Mouse (Mus musculus) stomach, postnatal 0 days (tissue): Measurements from ENCODE around the gene Itga8. TPM values are rescaled to one million over a fixed set of nuclear protein-coding genes. Genes with fewer than 3 reads are reported as not detected.

Experiments used
- ATAC-seq: fragments of 200-750 bp; cut with Nextera tagmentation; 2 replicates; pipeline ENCODE4 v1.8.0; 2017; ENCODE audit not compliant: low FRiP score, low TSS enrichment
- DNase-seq: peaks from one replicate; pipeline ENCODE4 v3.0.0-alpha.2; 2016; ENCODE audit warnings: low spot score
- H3K27ac ChIP-seq: fragments of 300-500 bp; sonication (generic); replicated peaks from 2 replicates; pipeline ENCODE4 v1.5.1; 2014; ENCODE audit warnings: mild to moderate bottlenecking, control low read depth
- H3K27me3 ChIP-seq: fragments of 300-500 bp; sonication (generic); 2 replicates; pipeline ENCODE4 v1.6.1; 2014; ENCODE audit warnings: low read length; ENCODE audit not compliant: control insufficient read depth, insufficient read depth
- H3K36me3 ChIP-seq: fragments of 300-500 bp; sonication (generic); 2 replicates; pipeline ENCODE4 v1.6.1; 2014; ENCODE audit warnings: low read length, mixed read lengths; ENCODE audit not compliant: control insufficient read depth, insufficient read depth
- H3K4me1 ChIP-seq: fragments of 300-500 bp; sonication (generic); replicated peaks from 2 replicates; pipeline ENCODE4 v1.6.1; 2014; ENCODE audit warnings: antibody characterized with exemption; ENCODE audit not compliant: control insufficient read depth, insufficient read depth
- H3K4me2 ChIP-seq: fragments of 300-500 bp; sonication (generic); replicated peaks from 2 replicates; pipeline ENCODE4 v1.6.1; 2014; ENCODE audit warnings: low read depth, mild to moderate bottlenecking, control low read depth, moderate library complexity
- H3K4me3 ChIP-seq: fragments of 300-500 bp; sonication (generic); 2 replicates; pipeline ENCODE4 v1.5.1; 2014; ENCODE audit warnings: low read depth, low read length, control low read depth
- H3K9ac ChIP-seq: fragments of 300-500 bp; sonication (generic); 2 replicates; pipeline ENCODE4 v1.6.1; 2014; ENCODE audit warnings: mild to moderate bottlenecking, low read length, control low read depth, mixed read lengths
- H3K9me3 ChIP-seq: fragments of 300-500 bp; sonication (generic); 2 replicates; pipeline ENCODE4 v1.6.1; 2016; ENCODE audit warnings: low read length; ENCODE audit not compliant: control insufficient read depth
- CTCF ChIP-seq: IDR thresholded peaks from 2 replicates; pipeline ENCODE4 v1.5.1; 2016; ENCODE audit warnings: antibody characterized with exemption, low read depth, mild to moderate bottlenecking, moderate library complexity
- EP300 ChIP-seq: optimal IDR thresholded peaks from 2 replicates; pipeline ENCODE3; 2016; ENCODE audit warnings: antibody characterized with exemption
- WGBS: fragments of 180-500 bp; shearing (Covaris S2); extraction: QIAGEN DNeasy Blood & Tissue Kit; methylation state at CpG from one replicate; pipeline ENCODE4 v1.1.7; 2014; 5-methylcytosine and 5-hydroxymethylcytosine counted together
- polyA plus RNA-seq: library from polyadenylated mRNA; unstranded; fragments of >200 nt; fragmentation: Nextera tagmentation; extraction: Ambion mirVana; gene quantifications from 2 replicates; pipeline ENCODE4 v1.2.1, GENCODE M21; 2015

Itga8 gene
- polyA plus RNA-seq, 1 experiment from 2014 or later: 7.7 TPM

DNA sequence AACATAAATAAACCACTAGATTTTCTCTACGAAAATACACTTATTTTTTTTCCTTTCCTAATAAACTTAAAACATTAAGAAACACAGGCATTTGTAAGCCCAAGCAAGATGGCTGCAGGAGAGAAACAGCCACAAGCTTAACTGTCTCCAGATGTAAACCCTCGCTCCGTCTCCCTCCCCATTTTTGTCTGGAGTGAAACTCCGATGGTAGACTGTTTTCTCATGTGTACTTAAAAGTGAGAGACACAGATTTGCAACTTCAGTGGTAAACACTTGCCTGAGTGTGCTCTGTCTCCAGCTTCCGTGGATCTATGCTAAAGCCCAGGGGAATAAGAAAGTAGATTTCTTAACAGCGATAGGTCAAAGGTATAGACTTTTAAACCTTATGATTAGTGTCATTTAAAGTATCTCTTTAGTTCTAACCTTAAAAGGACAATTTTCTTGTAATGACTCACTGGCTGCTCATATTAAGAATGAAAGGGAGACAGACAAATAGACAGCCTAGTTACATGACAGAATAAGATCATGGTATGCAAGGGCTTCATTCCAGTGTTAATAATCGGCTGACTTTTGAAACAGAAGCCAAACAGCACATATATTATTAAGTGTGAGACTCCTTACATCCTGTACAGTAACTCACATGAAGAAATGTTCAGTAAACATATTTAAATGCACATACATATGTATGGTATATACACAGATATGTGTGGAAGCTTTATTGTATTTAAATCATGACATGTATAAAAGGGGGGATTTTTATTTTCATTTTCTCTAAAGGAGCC lies 209.3 kb downstream of the Itga8 start:
- Histone ChIP-seq H3K9me3 (no peaks in the 10 kb centered on the region), H3K9ac (no peak overlapping the region), H3K36me3 (no peaks in the 10 kb centered on the region), H3K27ac (no peak overlapping the region), H3K4me3 (no peak overlapping the region), H3K4me1 (no peaks in the 10 kb centered on the region), H3K4me2 (no peak overlapping the region), H3K27me3 (no peaks in the 10 kb centered on the region)
- 49% methylated on average over 7 of the region's 7 CpGs for WGBS
- ATAC-seq: no peak
- no peak for DNase-seq
- TF ChIP-seq EP300: no peak
- TF ChIP-seq CTCF: no peak

DNA sequence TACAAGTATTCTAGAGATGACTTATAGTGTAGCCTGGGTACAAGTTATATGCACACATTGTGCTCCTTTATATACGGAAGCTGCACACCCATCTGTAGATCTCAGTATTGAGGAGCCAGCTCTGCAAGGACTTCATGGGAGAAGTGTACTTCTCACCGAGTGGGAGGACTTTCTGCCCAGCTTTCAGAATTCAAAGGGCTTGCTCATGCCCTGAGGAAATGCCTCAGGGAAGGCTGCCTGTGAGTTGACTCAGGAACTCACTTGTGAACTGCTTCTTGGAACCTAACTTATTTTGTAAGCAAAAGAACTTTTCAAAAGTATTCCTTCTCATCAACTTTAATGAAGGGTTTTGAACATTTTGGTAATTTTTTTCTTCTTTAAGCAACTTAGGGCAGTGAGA lies 210.7 kb downstream of the Itga8 start:
- H3K4me2 ChIP-seq: no peak overlapping the region
- H3K4me3 ChIP-seq: no peak overlapping the region
- WGBS: 81% methylated on average over 2 of the region's 2 CpGs
- ATAC-seq (no peak), DNase-seq (no peak)
- no peaks in the 10 kb centered on the region for H3K4me1 ChIP-seq
- TF ChIP-seq EP300: no peak
- no peak for TF ChIP-seq CTCF
- no peak overlapping the region for H3K9ac ChIP-seq
- H3K36me3 ChIP-seq: no peaks in the 10 kb centered on the region
- no peaks in the 10 kb centered on the region for H3K9me3 ChIP-seq
- H3K27me3 ChIP-seq: no peaks in the 10 kb centered on the region
- no peak overlapping the region for H3K27ac ChIP-seq

DNA sequence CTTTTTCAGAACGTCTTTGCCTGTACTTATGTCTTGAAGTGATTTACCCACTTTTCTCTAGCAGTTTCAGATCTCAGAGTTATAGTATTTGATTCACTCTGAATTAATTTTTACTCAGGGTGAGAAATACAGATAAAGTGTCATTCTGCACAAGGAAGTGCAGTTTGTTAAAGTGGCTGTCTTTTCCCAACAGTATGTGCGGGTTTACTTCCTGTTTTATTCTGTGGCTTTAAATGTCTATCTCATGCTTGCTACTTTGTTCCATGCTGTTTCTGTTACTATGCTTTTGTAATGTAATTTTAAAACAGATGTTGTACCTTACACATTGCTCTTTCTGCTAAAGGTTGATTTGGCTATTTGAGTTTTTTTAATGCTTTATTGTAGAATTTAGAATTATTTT lies 216.2 kb downstream of the Itga8 start:
- no peaks in the 10 kb centered on the region for H3K4me1 ChIP-seq
- no peaks in the 10 kb centered on the region for H3K27me3 ChIP-seq
- ATAC-seq (no peak), DNase-seq (no peak)
- H3K4me3 ChIP-seq: no peak overlapping the region
- H3K4me2 ChIP-seq: no peak overlapping the region
- no peak for TF ChIP-seq CTCF
- no peak for TF ChIP-seq EP300
- no peak overlapping the region for H3K27ac ChIP-seq
- H3K9ac ChIP-seq: no peak overlapping the region
- WGBS: 72% methylated on average over 2 of the region's 2 CpGs
- H3K36me3 ChIP-seq: no peaks in the 10 kb centered on the region
- no peaks in the 10 kb centered on the region for H3K9me3 ChIP-seq

DNA sequence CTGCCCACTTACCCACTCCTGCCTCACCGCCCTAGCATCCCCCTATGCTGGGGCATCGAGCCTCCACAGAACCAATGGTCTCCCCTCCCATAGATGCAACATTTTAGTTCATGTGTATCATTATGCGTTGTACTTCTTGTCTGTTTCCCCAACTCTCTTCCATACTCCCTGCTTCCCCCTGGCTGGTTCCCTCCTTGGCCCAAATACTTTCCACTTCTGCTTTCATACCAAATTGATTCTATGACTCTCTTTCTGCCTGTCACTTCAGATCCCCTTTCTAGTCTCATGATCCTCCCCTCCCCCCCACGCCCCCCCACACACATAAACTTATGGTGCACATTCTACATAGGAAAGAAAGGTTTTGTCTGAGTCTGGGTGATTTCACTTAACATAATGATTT lies 217.4 kb downstream of the Itga8 start:
- no peak for TF ChIP-seq EP300
- TF ChIP-seq CTCF: no peak
- H3K36me3 ChIP-seq: no peaks in the 10 kb centered on the region
- ATAC-seq (no peak), DNase-seq (no peak)
- no peak overlapping the region for H3K27ac ChIP-seq
- no peak overlapping the region for H3K4me3 ChIP-seq
- no peaks in the 10 kb centered on the region for H3K4me1 ChIP-seq
- H3K9me3 ChIP-seq: no peaks in the 10 kb centered on the region
- WGBS: 84% methylated on average over 4 of the region's 4 CpGs
- no peak overlapping the region for H3K9ac ChIP-seq
- H3K27me3 ChIP-seq: no peaks in the 10 kb centered on the region
- no peak overlapping the region for H3K4me2 ChIP-seq

DNA sequence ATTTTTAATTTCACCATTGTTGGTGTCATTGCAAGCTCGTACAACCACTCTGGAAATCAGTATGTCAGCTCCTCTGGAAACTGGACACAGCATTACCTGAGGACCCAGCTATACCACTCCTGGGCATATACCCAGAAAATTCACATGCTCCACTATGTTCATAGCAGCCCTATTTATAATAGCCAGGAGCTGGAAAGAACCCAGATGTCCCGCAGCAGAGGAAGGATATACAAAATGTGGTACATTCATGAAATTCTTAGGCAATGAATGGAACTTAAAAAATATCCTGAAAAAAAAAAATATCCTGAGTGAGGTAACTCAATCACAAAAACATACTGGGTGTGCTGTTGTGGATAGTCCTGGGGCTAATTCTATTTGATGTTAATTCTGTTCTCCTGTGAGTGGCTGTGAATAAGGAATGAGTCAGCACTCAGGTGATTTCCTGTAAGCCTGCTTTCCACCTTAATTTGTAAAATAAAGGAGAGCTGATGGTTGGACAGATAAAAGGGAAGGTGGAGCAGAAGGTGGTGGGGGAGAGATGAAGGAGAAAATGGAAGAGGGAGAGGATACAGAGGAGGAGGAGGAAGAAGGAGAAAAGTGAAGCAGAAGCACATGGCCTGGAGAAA lies 224.3 kb downstream of the Itga8 start:
- DNase-seq: no peak

More for the DNA sequence above, 224.3 kb downstream of the Itga8 start:
- H3K9ac ChIP-seq: no peak overlapping the region
- ATAC-seq: no peak
- TF ChIP-seq CTCF: no peak
- no peak for TF ChIP-seq EP300
- H3K4me3 ChIP-seq: no peak overlapping the region
- WGBS: 62% methylated on average over 2 of the region's 2 CpGs
- no peaks in the 10 kb centered on the region for H3K9me3 ChIP-seq
- no peak overlapping the region for H3K27ac ChIP-seq
- no peaks in the 10 kb centered on the region for H3K4me1 ChIP-seq
- H3K4me2 ChIP-seq: no peak overlapping the region
- no peaks in the 10 kb centered on the region for H3K36me3 ChIP-seq
- no peaks in the 10 kb centered on the region for H3K27me3 ChIP-seq
